Mouse (Mus musculus) intestine, postnatal 0 days (tissue): ENCODE data around the gene Apbb1. TPM values are rescaled to one million over a fixed set of nuclear protein-coding genes. Genes with fewer than 3 reads are reported as not detected.
A peak's percentile ranks its signal among the peaks of the same experiment; 100 is the strongest.

Experiments
- ATAC-seq: fragments of 200-750 bp; cut with Nextera tagmentation; 2 replicates; pipeline ENCODE4 v1.8.0; 2017; ENCODE audit warnings: mild to moderate bottlenecking, moderate TSS enrichment, moderate library complexity
- H3K27ac ChIP-seq: fragments of 300-500 bp; sonication (generic); 2 replicates; pipeline ENCODE4 v1.5.1; 2014; ENCODE audit warnings: mild to moderate bottlenecking, low read depth, low read length, moderate library complexity
- H3K27me3 ChIP-seq: fragments of 300-500 bp; sonication (generic); replicated peaks from 2 replicates; pipeline ENCODE4 v1.6.1; 2014; ENCODE audit warnings: low read length, mixed read lengths; ENCODE audit not compliant: control insufficient read depth, insufficient read depth
- H3K36me3 ChIP-seq: fragments of 300-500 bp; sonication (generic); 2 replicates; pipeline ENCODE4 v1.6.1; 2014; ENCODE audit warnings: mild to moderate bottlenecking, moderate library complexity; ENCODE audit not compliant: control insufficient read depth, insufficient read depth
- H3K4me1 ChIP-seq: fragments of 300-500 bp; sonication (generic); replicated peaks from 2 replicates; pipeline ENCODE4 v1.6.1; 2014; ENCODE audit warnings: antibody characterized with exemption, low read length, mixed read lengths; ENCODE audit not compliant: control insufficient read depth, insufficient read depth
- H3K4me2 ChIP-seq: fragments of 300-500 bp; sonication (generic); replicated peaks from 2 replicates; pipeline ENCODE4 v1.6.1; 2014; ENCODE audit warnings: low read depth, mild to moderate bottlenecking, moderate library complexity
- H3K4me3 ChIP-seq: fragments of 300-500 bp; sonication (generic); 2 replicates; pipeline ENCODE4 v1.5.1; 2014; ENCODE audit warnings: low read depth, low read length
- H3K9ac ChIP-seq: fragments of 300-500 bp; sonication (generic); 2 replicates; pipeline ENCODE4 v1.6.1; 2014; ENCODE audit warnings: mild to moderate bottlenecking, low read depth, low read length
- H3K9me3 ChIP-seq: fragments of 300-500 bp; sonication (generic); 2 replicates; pipeline ENCODE4 v1.6.1; 2016; ENCODE audit warnings: mixed run types; ENCODE audit not compliant: control insufficient read depth
- CTCF ChIP-seq: sonication (generic); IDR thresholded peaks from 2 replicates; pipeline ENCODE4 v1.5.1; 2016; ENCODE audit warnings: low read depth, mild to moderate bottlenecking, control low read depth, antibody characterized with exemption, moderate library complexity
- WGBS: fragments of 180-500 bp; shearing (Covaris S2); extraction: QIAGEN DNeasy Blood & Tissue Kit; methylation state at CpG from one replicate; pipeline ENCODE4 v1.1.7; 2014; 5-methylcytosine and 5-hydroxymethylcytosine counted together
- polyA plus RNA-seq: library from polyadenylated mRNA; unstranded; fragments of >200 nt; fragmentation: Nextera tagmentation; extraction: Ambion mirVana; gene quantifications from 2 replicates; pipeline ENCODE4 v1.2.1, GENCODE M21; 2015

The Apbb1 gene
- polyA plus RNA-seq, 1 experiment from 2014 or later = 14.0 TPM

DNA sequence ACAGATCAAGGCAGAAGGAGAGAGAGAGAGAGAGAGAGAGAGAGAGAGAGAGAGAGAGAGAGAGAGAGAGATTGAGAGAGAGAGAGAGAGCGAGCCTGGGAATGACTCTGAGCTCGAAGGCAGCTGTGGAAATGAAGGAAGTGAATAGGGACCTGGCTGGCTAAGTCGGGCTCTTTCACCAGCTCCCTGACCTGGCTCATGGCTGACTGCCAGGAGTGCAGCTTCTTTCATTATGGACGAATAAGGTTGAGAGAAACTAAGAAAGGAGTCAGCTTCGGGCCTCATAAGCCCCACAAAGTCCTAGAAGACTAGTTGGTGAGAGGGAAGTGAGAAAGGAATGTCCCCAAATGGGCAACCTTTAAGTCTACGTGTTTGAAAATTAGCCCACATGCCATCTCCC is 61.3 kb downstream of the Apbb1 start:
- no peak for ATAC-seq
- TF ChIP-seq CTCF = no peak
- H3K27me3 ChIP-seq = no peaks in the 10 kb centered on the region
- H3K27ac ChIP-seq = no peak overlapping the region
- H3K4me3 ChIP-seq = no peak overlapping the region
- H3K36me3 ChIP-seq = no peaks in the 10 kb centered on the region
- WGBS = 35% methylated on average over 6 of the region's 6 CpGs
- no peaks in the 10 kb centered on the region for H3K4me1 ChIP-seq
- H3K9ac ChIP-seq = no peak overlapping the region
- H3K9me3 ChIP-seq = no peaks in the 10 kb centered on the region
- H3K4me2 ChIP-seq = no peak overlapping the region

DNA sequence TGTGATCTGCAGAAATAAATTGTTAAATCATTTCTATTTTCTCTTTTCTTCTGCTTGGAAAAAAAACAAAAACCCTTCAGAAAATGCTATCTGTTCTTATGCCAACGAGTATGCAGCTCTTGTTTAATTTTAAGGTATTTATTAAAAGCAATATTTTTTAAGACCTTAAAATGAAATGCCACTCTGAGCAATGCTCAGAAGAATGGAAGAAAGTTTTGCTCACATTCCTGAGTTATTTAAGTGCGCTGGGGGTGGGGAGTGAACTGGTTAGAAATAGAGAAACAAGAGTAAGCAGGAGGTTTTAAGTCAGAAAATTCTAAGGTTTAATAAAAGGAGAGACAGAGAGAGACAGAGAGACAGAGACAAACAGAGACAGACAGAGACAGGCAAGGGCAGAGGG is 61.7 kb downstream of the Apbb1 start:
- Histone ChIP-seq H3K9ac (no peak overlapping the region), H3K4me1 (no peaks in the 10 kb centered on the region), H3K27me3 (no peaks in the 10 kb centered on the region), H3K4me3 (no peak overlapping the region), H3K27ac (no peak overlapping the region), H3K9me3 (no peaks in the 10 kb centered on the region), H3K4me2 (no peak overlapping the region), H3K36me3 (no peaks in the 10 kb centered on the region)
- no peak for TF ChIP-seq CTCF
- no peak for ATAC-seq
- WGBS = 81% methylated on average over 2 of the region's 2 CpGs

DNA sequence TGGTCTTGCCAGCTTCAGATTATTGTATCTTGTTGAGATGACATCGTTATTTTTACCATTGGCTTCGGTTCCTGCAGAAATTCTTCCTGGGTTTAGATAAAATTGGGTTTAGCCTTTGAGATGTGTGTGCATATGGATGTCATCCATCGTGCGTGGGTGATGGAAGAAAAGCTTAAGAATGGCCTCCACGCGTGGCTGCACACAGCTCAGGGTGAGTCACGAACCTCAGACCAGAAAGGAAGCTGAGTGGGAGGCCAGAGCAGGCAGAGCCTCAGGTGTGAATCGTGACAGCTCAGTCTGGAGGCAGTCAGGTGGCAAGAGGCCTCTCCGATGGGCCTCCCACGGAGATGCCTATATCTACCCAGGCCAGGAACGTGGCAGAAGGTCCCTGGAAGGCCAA is 62.1 kb downstream of the Apbb1 start:
- 76% methylated on average over 11 of the region's 11 CpGs for WGBS
- Histone ChIP-seq H3K27me3 (no peaks in the 10 kb centered on the region), H3K27ac (no peak overlapping the region), H3K4me3 (no peak overlapping the region), H3K4me2 (no peak overlapping the region), H3K4me1 (no peaks in the 10 kb centered on the region), H3K9me3 (no peaks in the 10 kb centered on the region), H3K9ac (no peak overlapping the region), H3K36me3 (no peaks in the 10 kb centered on the region)
- no peak for TF ChIP-seq CTCF
- ATAC-seq = no peak

DNA sequence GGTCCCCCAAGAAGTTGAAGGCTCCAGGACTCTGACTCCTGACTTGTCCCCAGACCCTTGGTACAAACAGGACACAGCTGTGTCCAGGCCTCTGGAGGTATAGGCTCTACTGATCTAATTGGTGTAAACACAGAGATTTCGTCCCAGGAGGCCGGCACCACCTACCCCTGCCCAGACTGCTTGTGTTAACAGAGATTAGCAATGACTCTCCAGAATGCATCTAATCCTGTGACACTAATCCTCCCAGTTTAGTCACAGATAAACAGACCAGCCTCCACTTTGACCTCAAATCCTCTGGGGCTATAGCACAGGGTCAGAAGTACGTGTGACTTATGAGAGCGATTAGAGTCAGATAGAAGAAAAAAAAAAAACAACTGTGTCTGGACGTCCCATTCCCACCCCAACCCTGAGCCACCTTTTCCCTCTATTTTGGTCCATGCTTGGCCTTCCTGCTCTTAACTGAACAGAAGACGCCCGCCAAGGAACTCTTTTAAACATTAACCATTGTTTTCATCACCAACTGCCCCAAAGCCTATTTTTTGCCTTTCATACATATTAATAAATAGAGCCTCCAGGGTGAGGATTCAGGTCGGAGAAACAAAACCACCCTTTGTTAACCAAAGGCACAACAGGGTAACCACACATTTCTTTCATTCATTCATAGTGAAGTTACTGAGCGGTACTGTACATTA is 64.6 kb downstream of the Apbb1 start:
- Histone ChIP-seq H3K4me2 (no peak overlapping the region), H3K9ac (no peak overlapping the region), H3K9me3 (no peaks in the 10 kb centered on the region), H3K36me3 (no peaks in the 10 kb centered on the region), H3K27ac (no peak overlapping the region), H3K4me3 (no peak overlapping the region), H3K27me3 (no peaks in the 10 kb centered on the region), H3K4me1 (no peaks in the 10 kb centered on the region)
- no peak for TF ChIP-seq CTCF
- 30% methylated on average over 9 of the region's 9 CpGs for WGBS
- no peak for ATAC-seq

DNA sequence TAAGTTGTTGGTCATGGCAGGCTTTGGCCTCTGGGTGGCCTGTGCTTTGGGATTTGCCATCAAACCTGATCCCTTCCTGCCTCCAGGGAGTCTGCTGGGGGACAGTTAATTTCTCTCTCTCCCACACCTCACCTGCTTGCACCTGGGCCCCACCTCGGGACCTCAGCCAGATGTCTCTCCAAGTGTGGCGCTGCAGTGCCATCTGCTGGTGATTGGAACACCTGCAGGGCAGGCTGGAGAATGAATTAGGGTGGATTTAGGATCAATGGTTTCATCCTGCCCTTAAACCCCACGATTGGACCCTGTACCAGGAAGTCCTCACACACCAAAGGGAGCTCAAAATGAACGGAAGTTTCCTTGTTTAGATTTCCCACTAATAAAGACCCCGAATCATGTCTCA is 66.3 kb downstream of the Apbb1 start:
- peak; percentile 93 for TF ChIP-seq CTCF
- WGBS = 6% methylated on average over 5 of the region's 5 CpGs
- Histone ChIP-seq H3K4me3 (no peak overlapping the region), H3K9ac (no peak overlapping the region), H3K4me1 (no peaks in the 10 kb centered on the region), H3K4me2 (no peak overlapping the region), H3K27me3 (no peaks in the 10 kb centered on the region), H3K27ac (no peak overlapping the region), H3K9me3 (no peaks in the 10 kb centered on the region), H3K36me3 (no peaks in the 10 kb centered on the region)
- peak; percentile 36; the same call in 1 of the 2 replicates for ATAC-seq

DNA sequence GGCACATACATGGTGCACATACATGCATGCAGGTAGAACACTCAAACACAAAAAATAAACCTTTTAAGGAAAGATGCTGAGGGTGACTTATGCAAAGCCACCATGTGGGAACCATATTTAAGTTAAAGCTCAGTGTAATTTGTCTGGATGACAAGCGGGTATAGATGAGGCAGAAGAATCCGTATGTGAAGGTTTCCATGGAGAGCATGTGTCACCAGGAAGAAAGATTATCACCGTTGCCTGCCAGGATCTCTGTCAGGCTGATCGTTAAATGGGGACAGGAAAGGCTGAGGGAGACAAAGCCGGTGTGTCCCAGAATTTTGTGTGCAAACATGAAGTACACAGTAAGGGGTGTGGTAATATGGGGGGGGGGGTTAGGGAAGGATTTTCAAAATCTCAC is 66.9 kb downstream of the Apbb1 start:
- TF ChIP-seq CTCF = no peak
- WGBS = 29% methylated on average over 5 of the region's 5 CpGs

DNA sequence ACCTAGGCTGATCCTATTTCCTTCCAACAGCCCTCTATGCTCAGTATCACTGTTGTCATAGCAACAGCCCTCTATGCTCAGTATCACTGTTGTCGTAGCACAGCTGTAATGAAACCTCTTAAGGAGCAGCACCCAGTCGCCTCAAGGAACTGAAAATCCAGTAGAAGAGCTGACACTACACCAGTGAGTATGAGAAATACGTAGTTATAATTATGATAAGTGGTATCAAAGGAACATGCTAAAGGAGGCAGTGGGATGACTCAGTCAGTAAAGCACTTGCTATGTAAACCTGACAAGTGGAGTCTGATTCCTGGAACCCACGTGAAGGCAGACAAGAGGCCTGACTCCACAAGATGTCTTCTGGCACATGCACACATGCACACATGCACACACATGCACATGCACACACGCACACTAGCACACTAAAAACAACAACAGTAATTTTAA is 67.6 kb downstream of the Apbb1 start:
- WGBS = 53% methylated on average over 5 of the region's 5 CpGs
- H3K4me1 ChIP-seq = no peaks in the 10 kb centered on the region

More for the DNA sequence above, 66.9 kb downstream of the Apbb1 start:
- Histone ChIP-seq H3K27ac (no peak overlapping the region), H3K4me1 (no peaks in the 10 kb centered on the region), H3K4me2 (no peak overlapping the region), H3K36me3 (no peaks in the 10 kb centered on the region), H3K9ac (no peak overlapping the region), H3K27me3 (no peaks in the 10 kb centered on the region), H3K9me3 (no peaks in the 10 kb centered on the region), H3K4me3 (no peak overlapping the region)
- ATAC-seq = no peak

More for the DNA sequence above, 67.6 kb downstream of the Apbb1 start:
- Histone ChIP-seq H3K4me2 (no peak overlapping the region), H3K9me3 (no peaks in the 10 kb centered on the region), H3K4me3 (no peak overlapping the region), H3K27ac (no peak overlapping the region), H3K36me3 (no peaks in the 10 kb centered on the region), H3K27me3 (no peaks in the 10 kb centered on the region), H3K9ac (no peak overlapping the region)
- ATAC-seq = no peak
- TF ChIP-seq CTCF = no peak
